Comparison of ENCODE assay signal across 17 mouse cellular contexts in the genomic region with DNA sequence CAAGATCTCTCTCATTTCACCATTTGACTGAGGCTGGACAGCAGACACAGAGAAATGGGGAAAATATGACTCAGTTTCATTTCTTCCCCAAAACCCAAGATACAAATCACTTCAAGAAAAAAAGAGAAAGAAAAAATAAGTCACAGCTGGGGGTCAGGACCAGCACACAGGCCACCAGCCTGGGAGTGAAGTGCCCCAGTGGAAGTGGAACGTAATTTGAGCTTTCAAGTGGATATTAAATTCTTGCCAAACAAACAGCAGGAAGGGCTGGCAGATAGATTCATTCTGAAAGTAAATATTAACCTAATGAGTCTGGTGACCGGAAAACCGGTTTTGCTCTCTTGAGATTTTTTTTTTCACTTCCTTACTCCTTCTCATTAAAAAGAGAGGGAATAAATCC.
A peak's percentile ranks its signal among the peaks of the same experiment; 100 is the strongest.
DNase-seq lines count a peak whose midpoint lies in the region; ATAC-seq and TF ChIP-seq lines count a peak whose summit lies in the region.
"Had no signal": no experiment of that assay in that cellular context is flagged by ENCODE, and none has a peak within 500 bp of the region (broad histone marks: within the 10 kb centered on the region; RNA-seq: fewer than 3 reads in every experiment).

No protein-coding gene starts in this region.

- H3K9ac ChIP-seq in midbrain, embryonic 11.5 days (ENCODE audit: low read length) = no peak overlapping the region
- H3K9ac ChIP-seq in midbrain, embryonic 15.5 days = no peak overlapping the region
- no peak overlapping the region for H3K9ac ChIP-seq in lung, postnatal 0 days (replicated peaks; ENCODE audit: low read depth)
- H3K9ac ChIP-seq: embryonic facial prominence, embryonic 12.5 days; heart, embryonic 13.5 days; neural tube, embryonic 13.5 days had no signal

- no peaks in the 10 kb centered on the region for H3K4me1 ChIP-seq in midbrain, embryonic 11.5 days (ENCODE audit: control insufficient read depth, insufficient read depth, low read length)
- H3K4me1 ChIP-seq in midbrain, embryonic 15.5 days = 0 out of 2 replicates have a peak, but pooled peaks cover 5% of the 10 kb centered on the region
- peaks cover 6% of the 10 kb centered on the region; the same call in 1 of the 2 replicates for H3K4me1 ChIP-seq in lung, postnatal 0 days (ENCODE audit: insufficient read depth, low read depth, low read length)

- H3K27me3 ChIP-seq in midbrain, embryonic 11.5 days (ENCODE audit: control insufficient read depth, insufficient read depth, low read length) = no peaks in the 10 kb centered on the region
- no peaks in the 10 kb centered on the region for H3K27me3 ChIP-seq in midbrain, embryonic 15.5 days (replicated peaks)
- H3K27me3 ChIP-seq in lung, postnatal 0 days (replicated peaks; ENCODE audit: insufficient read depth, low read length) = no peaks in the 10 kb centered on the region
- H3K27me3 ChIP-seq: embryonic facial prominence, embryonic 12.5 days; heart, embryonic 13.5 days; neural tube, embryonic 13.5 days had no signal

- H3K9me3 ChIP-seq in midbrain, embryonic 11.5 days (ENCODE audit: control insufficient read depth, low read length) = no peaks in the 10 kb centered on the region; the same call in 1 of the 2 replicates
- H3K9me3 ChIP-seq in midbrain, embryonic 15.5 days = no peaks in the 10 kb centered on the region
- no peaks in the 10 kb centered on the region for H3K9me3 ChIP-seq in lung, postnatal 0 days (ENCODE audit: low read length)
- H3K9me3 ChIP-seq: embryonic facial prominence, embryonic 12.5 days; G1E; neural tube, embryonic 13.5 days had no signal

- no peak overlapping the region for H3K4me3 ChIP-seq in midbrain, embryonic 11.5 days (ENCODE audit: low read depth, low read length)
- no peak overlapping the region for H3K4me3 ChIP-seq in midbrain, embryonic 15.5 days
- no peak overlapping the region for H3K4me3 ChIP-seq in lung, postnatal 0 days (ENCODE audit: low read depth, low read length)
- H3K4me3 ChIP-seq: embryonic facial prominence, embryonic 12.5 days; heart, embryonic 13.5 days; neural tube, embryonic 13.5 days had no signal

- H3K27ac ChIP-seq in midbrain, embryonic 11.5 days (ENCODE audit: low read depth, low read length) = no peak overlapping the region
- H3K27ac ChIP-seq in midbrain, embryonic 15.5 days = no peak overlapping the region
- peak overlapping the region; percentile 39 for H3K27ac ChIP-seq in lung, postnatal 0 days (ENCODE audit: low read length)
- H3K27ac ChIP-seq: embryonic facial prominence, embryonic 12.5 days; heart, embryonic 13.5 days; neural tube, embryonic 13.5 days had no signal

- peak; percentile 23 for DNase-seq in kidney, adult 11 months
- no peak for DNase-seq in kidney, postnatal 25 days
- peak; percentile 17 for DNase-seq in midbrain, embryonic 11.5 days (ENCODE audit: low spot score, missing footprints)
- peak; percentile 92 for DNase-seq in lung, postnatal 0 days (ENCODE audit: low spot score)
- DNase-seq in testis, postnatal 14 days (ENCODE audit: low spot score) = no peak
- DNase-seq in embryo, embryonic 10 days (ENCODE audit: low spot score) = no peak
- DNase-seq: adrenal gland, adult 8-10 months; cerebellum, adult 11-12 months; gastrocnemius, postnatal 36 days; heart, postnatal 4 days; thymus, postnatal 25 days had no signal

- no peak overlapping the region for H3K4me2 ChIP-seq in midbrain, embryonic 11.5 days
- no peak overlapping the region for H3K4me2 ChIP-seq in midbrain, embryonic 15.5 days
- H3K4me2 ChIP-seq in lung, postnatal 0 days (replicated peaks; ENCODE audit: low read depth, low read length) = no peak overlapping the region
- H3K4me2 ChIP-seq: embryonic facial prominence, embryonic 12.5 days; heart, embryonic 13.5 days; liver, embryonic 11.5 days; neural tube, embryonic 13.5 days had no signal

- no peak for ATAC-seq in midbrain, embryonic 11.5 days (ENCODE audit: low FRiP score)
- no peak for ATAC-seq in midbrain, embryonic 15.5 days (replicated peaks)
- ATAC-seq in lung, postnatal 0 days = peak; percentile 89

- H3K36me3 ChIP-seq in midbrain, embryonic 11.5 days (ENCODE audit: control insufficient read depth, insufficient read depth, low read length) = peaks cover 2% of the 10 kb centered on the region; the same call in 1 of the 2 replicates
- H3K36me3 ChIP-seq in midbrain, embryonic 15.5 days (replicated peaks) = no peaks in the 10 kb centered on the region
- no peaks in the 10 kb centered on the region for H3K36me3 ChIP-seq in lung, postnatal 0 days (ENCODE audit: insufficient read depth, low read length)
- H3K36me3 ChIP-seq: G1E; neural tube, embryonic 13.5 days had no signal

- TF ChIP-seq EP300 in lung, postnatal 0 days (IDR thresholded peaks at IDR 0.05) = peak; percentile 91

- TF ChIP-seq CTCF in lung, postnatal 0 days (IDR thresholded peaks at IDR 0.05) = no peak

- 80% methylated on average over 3 of the region's 3 CpGs for WGBS in midbrain, embryonic 11.5 days
- WGBS in midbrain, embryonic 15.5 days = 61% methylated on average over 3 of the region's 3 CpGs
- WGBS in lung, postnatal 0 days = 15% methylated on average over 3 of the region's 3 CpGs

Comparison
In these comparisons a context has a peak if more than half of its experiments do, and no peak if none do; other contexts are left out.
1. DNase-seq: peak in kidney, adult 11 months (single experiment), midbrain, embryonic 11.5 days (single experiment) and lung, postnatal 0 days (single experiment); none in kidney, postnatal 25 days (0 of 2), testis, postnatal 14 days (single experiment) and embryo, embryonic 10 days (single experiment).